Mouse (Mus musculus): ENCODE data around the gene Immp2l.

Immp2l gene

GRCm38 (mm10) chr12:41170051-41170450 is 146.2 kb downstream of the Immp2l start:
- no peak for DNase-seq (ENCODE audit: low spot score in 2 of 2)

DNA sequence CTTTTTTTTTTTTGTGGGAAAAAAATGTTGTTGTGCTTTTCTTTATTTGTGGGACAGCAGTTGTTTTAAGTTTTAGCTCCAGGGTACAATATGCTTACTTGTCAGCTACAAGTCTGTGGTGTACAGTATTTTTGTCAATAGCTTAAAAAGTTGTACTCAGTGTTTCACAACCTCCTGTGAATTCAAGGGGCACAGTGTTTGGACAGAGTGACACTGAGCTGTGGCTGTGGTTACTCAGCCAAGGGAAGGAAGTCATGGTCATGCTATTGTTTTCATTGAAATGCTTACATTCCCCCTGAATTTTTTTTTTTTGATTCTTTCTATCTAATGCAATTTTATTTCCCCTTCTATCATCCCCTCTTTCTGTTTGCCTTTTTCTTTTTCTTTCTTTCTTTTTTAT is 159.0 kb downstream of the Immp2l start:
- no peak for DNase-seq (ENCODE audit: low spot score in 2 of 2)

DNA sequence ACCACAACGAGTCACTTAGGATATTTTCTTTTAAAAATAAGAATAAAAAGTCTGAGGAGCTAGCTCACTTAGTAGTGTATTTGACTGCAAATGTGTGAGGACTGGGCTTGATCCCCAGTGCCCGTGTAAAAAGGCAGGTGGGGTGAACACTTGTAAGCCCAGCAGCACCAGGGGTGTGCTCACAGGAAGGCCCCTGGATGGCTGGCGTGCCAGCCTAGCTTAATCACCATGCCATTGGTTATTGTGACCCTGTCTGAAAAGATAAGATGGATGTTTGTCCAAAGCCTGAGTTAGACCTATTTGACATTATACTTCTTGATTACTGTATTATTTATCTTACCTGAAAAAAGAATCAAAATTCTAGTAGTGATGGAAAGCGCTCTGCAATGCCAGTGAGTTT is 161.2 kb downstream of the Immp2l start:
- no peak for DNase-seq (ENCODE audit: low spot score in 2 of 2)

DNA sequence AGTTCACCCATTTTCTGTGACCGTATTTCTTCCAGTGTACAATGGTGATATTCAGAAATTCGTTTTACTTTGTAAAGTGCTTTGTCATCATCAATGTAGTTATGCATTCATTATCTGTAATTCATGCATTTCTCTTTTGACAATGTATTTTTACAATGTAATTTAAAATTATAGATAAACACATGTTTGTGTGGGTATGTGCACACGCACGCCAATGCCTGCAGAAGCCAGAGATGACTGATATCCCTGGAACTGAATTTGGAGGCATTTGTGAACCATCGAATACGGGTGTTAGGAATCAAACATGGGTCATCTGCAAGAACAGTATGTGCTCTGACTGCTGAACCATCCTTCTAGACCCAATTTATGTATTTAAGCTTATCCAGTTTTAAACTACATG is 161.6 kb downstream of the Immp2l start:
- DNase-seq (ENCODE audit: low spot score in 2 of 2) = no peak

- DNase-seq (ENCODE audit: low spot score in 2 of 2) = no peak
Measured at GRCm38 (mm10) chr12:41192829-41193228, 168.9 kb downstream of the Immp2l start.

- DNase-seq (ENCODE audit: low spot score in 2 of 2) = no peak
Measured at GRCm38 (mm10) chr12:41196374-41196773, 172.5 kb downstream of the Immp2l start.

DNA sequence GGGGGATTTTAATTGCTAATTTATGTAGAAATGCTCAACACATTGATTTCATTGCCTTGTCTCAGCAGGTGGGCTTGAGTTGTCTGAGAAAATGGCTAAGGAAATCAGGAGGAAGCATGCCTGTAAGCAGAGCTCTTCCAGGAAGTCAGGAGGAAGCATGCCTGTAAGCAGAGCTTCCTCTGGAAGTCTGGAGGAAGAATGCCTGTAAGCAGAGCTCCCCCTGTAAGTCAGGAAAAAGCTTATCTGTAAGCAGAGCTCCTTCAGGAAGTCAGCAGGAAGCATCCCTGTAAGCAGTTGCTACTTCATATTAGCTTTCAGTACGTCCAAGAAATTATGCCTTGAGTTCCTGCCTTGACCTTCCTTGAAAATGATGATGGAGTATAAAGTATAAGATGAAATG is 191.3 kb downstream of the Immp2l start:
- no peak for DNase-seq (ENCODE audit: low spot score in 2 of 2)

- no peak for DNase-seq (ENCODE audit: low spot score in 2 of 2)
Measured at GRCm38 (mm10) chr12:41221893-41222292, 198.0 kb downstream of the Immp2l start.

DNA sequence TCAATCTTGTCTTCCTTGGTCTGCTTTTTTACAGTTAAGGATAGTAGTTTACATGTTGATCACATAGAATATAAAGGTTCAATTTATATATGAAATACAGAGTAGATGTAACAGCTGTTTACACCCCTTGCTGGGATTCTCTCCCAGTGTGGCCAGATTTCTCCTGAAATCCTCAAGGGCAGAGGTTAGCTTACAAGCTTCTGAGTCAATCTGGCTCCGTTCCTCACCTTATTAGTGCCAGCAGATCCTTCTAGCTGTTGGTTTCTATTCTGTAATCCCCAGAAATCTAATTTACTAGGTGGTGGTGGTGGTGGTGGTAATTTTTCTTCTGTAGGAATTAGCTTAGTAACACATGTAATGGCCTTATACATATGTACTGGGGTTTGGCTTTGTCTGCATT is 199.8 kb downstream of the Immp2l start:
- DNase-seq (ENCODE audit: low spot score in 2 of 2) = no peak

DNA sequence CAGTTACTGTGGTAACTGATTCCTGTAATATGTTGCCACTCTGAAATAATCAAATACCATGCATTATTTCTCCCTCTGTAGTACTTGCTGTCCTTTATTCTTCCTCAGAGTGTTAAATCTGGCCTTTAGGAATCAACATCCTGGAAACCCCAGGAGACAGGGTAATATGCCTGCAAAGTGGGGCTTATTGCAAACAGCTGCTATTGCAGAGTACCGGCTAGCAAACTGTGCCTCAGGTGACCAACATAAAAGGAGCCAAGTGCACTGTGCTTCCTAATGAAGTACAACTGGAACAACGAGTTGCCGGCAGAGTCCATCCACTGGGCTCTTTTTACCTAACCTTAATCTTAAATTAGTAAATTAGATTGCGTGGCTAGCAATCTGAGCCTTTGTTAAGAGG is 200.6 kb downstream of the Immp2l start:
- no peak for DNase-seq (ENCODE audit: low spot score in 2 of 2)

- no peak for DNase-seq (ENCODE audit: low spot score in 2 of 2)
Measured at GRCm38 (mm10) chr12:41231966-41232365, 208.1 kb downstream of the Immp2l start.

GRCm38 (mm10) chr12:41237880-41238279 is 214.0 kb downstream of the Immp2l start:
- no peak for DNase-seq (ENCODE audit: low spot score in 2 of 2)

GRCm38 (mm10) chr12:41241221-41241620 is 217.3 kb downstream of the Immp2l start:
- no peak for DNase-seq (ENCODE audit: low spot score in 2 of 2)

DNA sequence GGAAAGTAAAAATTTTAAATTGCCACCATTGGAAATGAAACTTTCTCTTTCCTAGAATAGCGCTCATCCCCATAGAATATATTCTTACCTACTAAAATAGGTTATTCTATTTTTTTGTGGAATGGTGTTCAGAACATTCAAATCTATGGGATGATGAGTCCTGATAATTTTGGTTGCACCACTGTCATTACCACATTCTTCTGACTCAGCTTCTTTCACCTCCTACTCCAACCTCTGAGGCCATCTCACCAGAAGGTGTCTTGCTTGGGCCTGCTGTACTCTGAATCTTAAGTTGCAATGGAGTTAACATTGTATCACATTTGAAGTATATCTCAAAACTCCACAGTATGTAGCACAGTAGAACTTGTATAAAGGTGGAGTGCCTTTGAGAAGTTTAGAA is 224.4 kb downstream of the Immp2l start:
- DNase-seq (ENCODE audit: low spot score in 2 of 2) = no peak

DNA sequence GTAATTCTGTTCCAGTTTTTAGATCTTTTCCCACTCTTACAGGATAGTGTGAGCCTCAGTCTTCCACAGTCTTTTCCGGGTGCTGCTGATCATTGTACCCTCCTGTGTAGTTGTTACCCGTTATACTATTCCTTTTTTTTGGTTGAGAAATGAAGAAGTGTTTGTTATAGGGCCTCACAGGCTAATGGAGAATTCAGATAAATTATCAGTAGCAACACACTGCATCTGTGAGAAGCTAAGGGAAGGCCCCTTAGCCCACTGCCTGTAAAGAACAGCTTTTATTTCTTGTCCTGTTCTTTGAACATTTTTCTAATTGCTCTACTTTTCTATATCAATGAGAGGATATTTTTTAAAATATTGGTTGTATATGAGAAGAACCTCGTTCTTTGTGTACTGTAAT is 226.2 kb downstream of the Immp2l start:
- DNase-seq (ENCODE audit: low spot score in 2 of 2) = no peak

DNA sequence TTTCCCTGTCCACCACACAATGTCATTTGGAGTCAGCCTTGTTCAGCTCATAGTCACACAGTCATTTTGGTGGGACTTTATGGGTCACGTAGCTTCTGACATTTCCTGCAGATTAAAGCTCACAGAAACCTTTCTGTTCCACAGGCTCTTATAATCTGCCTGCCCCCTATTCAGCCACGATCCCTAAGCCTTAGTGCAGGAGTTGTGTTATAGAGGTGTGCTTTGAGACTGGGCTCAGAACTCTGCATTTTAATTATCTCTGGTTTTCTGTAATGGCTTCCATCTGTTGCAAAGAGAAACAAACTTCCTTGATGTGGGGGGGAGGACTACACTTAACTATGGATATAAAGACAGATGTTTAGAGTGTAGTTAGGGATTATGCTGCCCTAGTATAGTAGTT is 234.0 kb downstream of the Immp2l start:
- no peak for DNase-seq (ENCODE audit: low spot score in 2 of 2)

- no peak for DNase-seq (ENCODE audit: low spot score in 2 of 2)
Measured at GRCm38 (mm10) chr12:41259608-41260007, 235.7 kb downstream of the Immp2l start.

DNA sequence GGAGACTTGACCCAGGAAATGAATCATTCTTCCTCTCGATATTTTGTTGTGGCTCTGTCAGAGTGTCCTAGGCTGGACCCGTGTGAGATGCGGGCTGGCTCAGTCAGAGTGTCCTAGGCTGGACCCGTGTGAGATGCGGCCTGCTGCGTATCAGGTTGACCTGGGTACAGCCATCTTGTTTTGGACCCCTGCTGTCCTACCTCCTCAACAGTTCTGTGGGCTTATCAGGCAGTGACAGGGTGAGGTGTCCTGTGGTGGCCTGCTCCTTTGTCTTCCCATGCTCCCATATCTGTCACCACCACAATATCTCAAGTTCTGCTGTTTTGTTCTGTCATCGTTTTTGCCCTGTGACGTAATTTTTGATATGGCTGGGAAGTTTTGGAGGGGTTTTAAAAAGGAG is 250.2 kb downstream of the Immp2l start:
- no peak for DNase-seq (ENCODE audit: low spot score in 2 of 2)

DNA sequence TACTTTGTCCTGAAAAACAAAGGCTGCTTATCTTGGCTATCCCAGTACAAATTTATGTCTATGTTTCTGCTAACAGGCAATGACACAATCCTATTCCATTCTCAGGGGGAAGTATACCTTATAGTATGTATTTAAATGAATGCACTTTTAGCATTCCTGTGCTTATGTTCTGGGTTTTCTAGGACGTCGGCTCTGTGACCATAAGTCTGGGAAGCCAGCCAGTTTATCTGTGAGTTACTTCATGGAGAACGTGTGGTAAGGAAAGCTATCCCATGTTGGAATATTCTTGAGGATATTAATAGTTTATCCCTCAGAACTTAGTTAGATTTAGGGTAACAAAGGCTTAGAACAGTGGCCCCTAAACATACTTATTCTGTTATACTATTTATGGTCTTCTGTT is 251.5 kb downstream of the Immp2l start:
- DNase-seq (ENCODE audit: low spot score in 2 of 2) = no peak

- DNase-seq (ENCODE audit: low spot score in 2 of 2) = no peak
Measured at GRCm38 (mm10) chr12:41277896-41278295, 254.0 kb downstream of the Immp2l start.

- no peak for DNase-seq (ENCODE audit: low spot score in 2 of 2)
Measured at GRCm38 (mm10) chr12:41289047-41289446, 265.2 kb downstream of the Immp2l start.

GRCm38 (mm10) chr12:41307015-41307414 is 283.1 kb downstream of the Immp2l start:
- no peak for DNase-seq (ENCODE audit: low spot score in 2 of 2)

GRCm38 (mm10) chr12:41308726-41309680 is 285.1 kb downstream of the Immp2l start:
- DNase-seq (ENCODE audit: low spot score in 2 of 2) = no peak

DNA sequence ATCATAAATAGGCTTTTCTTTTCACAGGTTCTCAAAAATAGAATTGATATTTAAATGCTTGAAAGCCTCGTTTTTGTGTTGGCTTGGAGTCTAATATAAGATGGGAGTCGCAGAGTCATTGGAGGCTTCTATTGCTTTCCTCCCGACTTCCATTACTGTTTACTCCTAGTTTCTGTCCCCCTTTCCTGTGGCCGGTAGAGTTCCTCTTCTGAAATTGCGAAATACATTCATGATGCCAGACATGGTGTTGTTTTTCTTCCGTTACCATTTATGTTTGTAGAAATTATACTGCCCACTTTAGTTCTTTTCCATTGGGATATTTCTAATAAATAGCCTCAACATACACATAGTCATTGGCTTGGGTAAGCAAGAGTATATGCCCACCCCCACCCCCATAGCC is 289.5 kb downstream of the Immp2l start:
- DNase-seq (ENCODE audit: low spot score in 2 of 2) = no peak
